Mouse (Mus musculus) liver, adult 10 weeks (tissue): ENCODE data around the gene Myb. TPM values are rescaled to one million over a fixed set of nuclear protein-coding genes. Genes with fewer than 3 reads are reported as not detected.

ENCODE experiments used
- polyA plus RNA-seq: library from polyadenylated mRNA; stranded (reverse); fragments of 350-450 nt; fragmentation: Illumina TruSeq; extraction: RNeasy Lipid Tissue Mini Kit (QIAGEN cat#74804); gene quantifications from one replicate; pipeline ENCODE4 v1.2.3, GENCODE M21; 2014; ENCODE audit warnings: low read depth, low replicate concordance

Gene Myb
- polyA plus RNA-seq, result 0.16 TPM

GRCm38 (mm10) chr10:21160537-21161358 lies at the start of gene Myb:
Gene Myb, minus strand, starts transcription at chr10:21160984.

Other genes starting within 250 kb of the Myb start
- 0.61 TPM for gene Ahi1, start 208.4 kb downstream of the Myb start, polyA plus RNA-seq
- 58.4 TPM for gene Hbs1l, start 135.0 kb upstream of the Myb start, polyA plus RNA-seq
- gene Aldh8a1, start 216.3 kb upstream of the Myb start, polyA plus RNA-seq, result 189 TPM